Mouse (Mus musculus): ENCODE data around the gene Reg4.

Gene Reg4

DNA sequence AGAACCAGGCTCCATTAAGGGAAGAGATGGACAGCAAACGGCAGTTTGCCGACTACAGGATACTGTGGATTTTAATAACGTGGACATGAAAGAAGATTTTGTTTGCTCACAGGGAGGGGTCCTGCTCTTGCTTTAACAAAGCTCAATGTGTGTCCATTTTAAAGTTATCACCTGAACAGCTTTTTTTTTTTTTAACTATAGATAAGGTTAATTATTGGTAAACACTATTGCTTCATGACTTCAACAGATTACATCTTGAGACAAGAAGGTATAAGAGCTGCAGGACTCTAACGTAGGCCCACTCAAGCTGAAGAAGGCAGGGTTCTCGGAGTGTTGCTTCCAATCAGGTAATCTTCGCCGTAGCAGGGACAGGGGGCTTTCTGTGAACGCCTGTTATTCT is at the start of gene Reg4:
Reg4 (plus strand) TSS at position 301 of the 400 bp plus-strand sequence.
- DNase-seq (ENCODE audit: low spot score), result no peak

DNA sequence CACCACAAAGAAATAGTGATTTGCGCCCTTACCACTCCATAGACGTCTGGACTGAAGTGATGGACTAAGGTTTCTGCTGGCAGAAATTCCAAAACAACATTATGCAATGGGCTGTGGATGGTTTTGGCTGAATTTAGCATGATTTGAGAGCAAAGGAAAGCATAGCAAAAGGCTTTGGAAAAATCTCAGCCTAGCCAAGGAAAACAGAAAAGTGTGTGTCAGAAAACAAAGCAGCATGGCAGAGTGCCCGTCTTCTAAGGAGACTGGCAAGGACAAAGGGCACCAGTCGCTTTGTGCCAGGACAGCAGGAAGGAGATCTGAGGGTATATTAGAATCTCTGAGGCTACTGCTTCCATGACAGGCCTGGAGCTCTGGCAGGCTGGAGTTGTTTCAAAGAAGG is 43.6 kb upstream of the Reg4 start:
- peak; percentile 28 for DNase-seq (ENCODE audit: low spot score)

DNA sequence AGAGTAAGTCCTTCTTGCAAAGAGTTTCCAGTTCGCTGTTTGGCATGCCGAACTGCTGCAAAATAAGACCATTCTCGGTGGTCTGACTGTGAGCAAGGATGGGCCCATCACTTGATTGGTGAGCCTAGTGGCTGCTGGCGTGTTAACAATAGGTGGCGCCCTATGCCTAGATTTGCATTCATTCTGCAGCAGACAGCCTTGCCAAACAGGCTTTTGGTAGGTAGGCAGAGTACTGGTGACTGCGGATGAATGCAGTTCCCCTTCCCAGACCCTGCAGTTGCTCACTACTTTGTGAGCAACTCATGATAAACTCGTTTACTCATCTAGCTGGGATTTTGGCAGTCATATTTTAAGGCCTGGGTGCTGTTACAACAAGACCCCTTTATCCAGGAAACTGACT is 41.2 kb upstream of the Reg4 start:
- peak; percentile 48 for DNase-seq (ENCODE audit: low spot score)

DNA sequence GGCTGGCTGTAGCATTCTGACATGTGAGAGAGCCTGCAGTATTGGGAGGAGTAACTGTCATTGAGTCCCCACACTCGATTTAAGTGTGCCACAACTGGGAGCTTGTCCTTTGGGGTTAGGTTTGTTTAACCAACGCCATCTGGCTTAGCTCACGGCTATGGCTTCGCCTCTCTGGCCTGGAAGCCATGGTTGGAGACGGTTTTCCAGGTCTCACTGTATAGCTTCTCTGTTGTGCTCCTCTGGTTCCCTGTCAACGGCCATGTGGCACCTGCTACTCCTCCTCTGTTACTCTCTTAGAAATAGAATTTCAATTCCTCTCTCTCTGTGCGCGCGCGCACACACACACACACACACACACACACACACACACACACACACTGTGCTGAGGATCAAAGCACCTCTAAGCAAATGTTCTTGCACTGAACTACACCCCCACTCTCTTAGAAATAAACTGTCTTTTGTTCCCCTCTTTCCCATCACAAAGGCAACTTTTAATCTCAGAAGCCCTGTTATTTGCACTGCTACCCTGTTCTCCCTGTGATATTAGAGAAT is 36.7 kb upstream of the Reg4 start:
- no peak for DNase-seq (ENCODE audit: low spot score)

DNA sequence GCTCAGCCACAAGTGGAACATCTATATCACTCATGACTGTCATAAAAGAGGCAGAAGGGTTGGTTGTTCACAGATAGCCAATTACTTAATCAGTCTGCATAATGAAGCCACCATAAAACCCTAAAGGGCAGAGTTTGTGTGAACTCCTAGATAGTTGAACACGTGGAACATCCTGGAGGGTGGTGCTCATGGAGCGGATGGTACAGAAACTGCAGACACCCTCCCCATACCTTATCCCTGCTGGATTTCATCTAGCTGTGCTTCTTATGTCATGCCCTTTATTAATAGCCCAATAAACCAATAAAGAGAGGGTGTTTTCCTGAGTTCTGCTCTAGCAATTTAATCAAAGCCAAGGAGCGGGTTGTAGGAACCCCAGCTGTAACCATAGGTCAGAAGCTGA is 34.2 kb upstream of the Reg4 start:
- no peak for DNase-seq (ENCODE audit: low spot score)

DNA sequence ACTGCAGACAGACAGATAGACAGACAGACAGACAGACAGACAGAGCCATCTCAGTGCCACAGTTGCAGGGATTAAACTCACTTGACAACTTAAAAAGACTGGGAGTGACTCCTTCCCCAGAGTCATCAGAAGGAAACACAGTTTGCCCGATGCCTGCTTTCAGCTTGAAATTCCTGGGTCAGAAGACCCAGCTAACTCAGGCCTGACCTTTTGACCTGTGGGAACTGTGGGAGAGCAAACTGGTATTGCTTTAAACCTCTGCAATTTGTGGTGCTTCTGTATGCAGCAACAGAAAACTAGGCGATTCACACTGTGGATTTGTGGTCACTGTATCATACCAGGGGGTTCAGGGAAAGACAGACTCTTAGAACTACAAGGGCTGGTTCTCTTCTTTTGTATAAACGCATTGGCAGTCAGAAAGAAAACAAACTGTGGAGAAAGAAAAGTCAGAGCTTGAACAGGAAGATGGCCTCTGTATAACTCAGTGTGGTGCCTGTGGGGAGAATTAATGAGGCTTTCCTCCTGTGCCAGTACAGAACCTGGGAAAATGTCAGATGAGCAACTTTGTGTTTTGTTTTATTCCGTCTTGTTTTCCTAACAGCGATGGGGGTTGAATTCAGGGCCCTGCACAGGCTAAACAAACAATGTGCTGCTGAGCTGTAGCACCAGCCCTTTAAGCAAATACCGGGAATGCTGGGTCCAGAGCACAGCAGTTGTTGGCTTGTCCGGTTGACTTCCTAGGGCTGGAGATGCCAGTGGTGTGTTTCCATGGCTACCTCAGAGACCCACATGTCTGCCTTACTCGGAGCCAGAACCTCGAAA is 24.0 kb upstream of the Reg4 start:
- DNase-seq (ENCODE audit: low spot score), result no peak

GRCm38 (mm10) chr3:98199747-98200146 is 22.2 kb upstream of the Reg4 start:
- DNase-seq (ENCODE audit: low spot score), result no peak

GRCm38 (mm10) chr3:98203282-98203681 is 18.7 kb upstream of the Reg4 start:
- DNase-seq (ENCODE audit: low spot score), result no peak

DNA sequence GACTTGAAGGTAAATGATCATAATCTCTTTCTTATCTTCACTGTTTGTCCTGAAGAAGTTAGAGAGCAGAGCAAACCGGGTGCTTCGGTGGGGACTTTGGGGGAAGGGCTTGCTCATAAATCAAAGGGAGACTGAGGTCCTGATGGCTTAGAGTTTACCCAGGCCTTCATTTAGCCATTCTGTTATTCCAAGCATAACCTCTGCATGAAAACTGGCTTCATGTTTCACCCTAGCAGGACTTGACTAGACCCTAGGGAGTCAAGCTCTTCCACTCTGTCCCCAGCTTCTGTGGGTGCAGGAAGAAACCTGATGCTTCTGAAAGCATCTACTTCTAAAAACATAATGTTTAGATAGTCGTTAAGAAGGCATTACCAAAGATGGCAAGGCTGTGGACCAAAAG is 15.0 kb upstream of the Reg4 start:
- DNase-seq (ENCODE audit: low spot score), result no peak

DNA sequence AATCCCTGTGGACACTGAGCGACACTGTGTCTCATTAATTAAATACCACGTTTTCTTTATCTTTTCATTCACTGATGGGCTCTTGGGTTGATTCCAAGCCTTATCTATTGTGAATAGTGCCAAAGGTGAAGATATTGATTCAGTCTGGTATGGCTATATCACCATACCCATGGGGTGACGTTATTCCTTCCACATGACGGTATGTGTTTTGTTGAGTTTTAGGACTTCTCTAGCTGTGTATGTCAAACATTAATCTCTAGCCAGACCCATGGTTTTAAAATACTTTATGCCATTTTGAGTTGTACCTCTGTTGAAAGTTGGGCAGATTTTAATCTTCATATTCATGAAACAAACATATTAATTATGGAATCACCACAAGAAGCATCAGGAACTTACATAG is 12.8 kb upstream of the Reg4 start:
- no peak for DNase-seq (ENCODE audit: low spot score)

GRCm38 (mm10) chr3:98210860-98211259 is 11.1 kb upstream of the Reg4 start:
- DNase-seq (ENCODE audit: low spot score), result no peak

DNA sequence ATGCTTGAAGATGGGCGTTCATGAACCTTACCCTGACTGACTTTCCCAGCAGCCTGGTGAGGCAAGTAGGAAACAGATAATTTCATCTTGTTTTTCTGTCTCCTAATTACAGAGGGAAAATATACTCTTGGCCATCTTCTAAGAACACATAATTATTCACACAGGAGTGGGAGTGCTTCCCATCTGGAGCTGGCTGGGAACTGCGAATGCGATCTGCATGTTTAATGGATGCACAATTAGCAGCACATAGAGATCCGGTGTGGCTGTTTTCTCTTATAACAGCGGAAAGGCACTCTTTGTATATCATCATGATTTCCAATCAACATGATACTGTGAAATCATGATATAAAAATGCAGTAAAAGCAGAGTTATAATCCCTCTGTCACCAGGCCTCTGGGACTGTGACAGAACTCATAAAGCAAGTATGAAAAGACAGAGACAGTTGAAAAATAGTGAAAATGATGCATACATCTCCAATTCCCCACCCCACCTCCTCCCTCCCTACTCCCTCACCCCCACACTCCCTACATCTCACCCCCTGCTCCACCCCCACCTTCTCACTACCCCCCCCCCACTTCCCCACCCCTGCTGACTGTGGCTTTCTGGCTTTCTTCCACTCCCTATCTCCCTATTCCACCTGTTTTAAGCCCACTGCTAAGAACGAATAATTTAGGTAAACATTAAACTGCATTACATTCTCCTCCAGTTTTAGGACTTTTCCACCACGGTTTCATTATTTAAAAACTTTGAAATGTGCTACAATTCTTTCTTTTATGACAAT is 10.5 kb upstream of the Reg4 start:
- DNase-seq (ENCODE audit: low spot score), result no peak

GRCm38 (mm10) chr3:98216296-98216695 is 5.7 kb upstream of the Reg4 start:
- no peak for DNase-seq (ENCODE audit: low spot score)

GRCm38 (mm10) chr3:98223263-98223662 is 1.3 kb downstream of the Reg4 start:
- no peak for DNase-seq (ENCODE audit: low spot score)

DNA sequence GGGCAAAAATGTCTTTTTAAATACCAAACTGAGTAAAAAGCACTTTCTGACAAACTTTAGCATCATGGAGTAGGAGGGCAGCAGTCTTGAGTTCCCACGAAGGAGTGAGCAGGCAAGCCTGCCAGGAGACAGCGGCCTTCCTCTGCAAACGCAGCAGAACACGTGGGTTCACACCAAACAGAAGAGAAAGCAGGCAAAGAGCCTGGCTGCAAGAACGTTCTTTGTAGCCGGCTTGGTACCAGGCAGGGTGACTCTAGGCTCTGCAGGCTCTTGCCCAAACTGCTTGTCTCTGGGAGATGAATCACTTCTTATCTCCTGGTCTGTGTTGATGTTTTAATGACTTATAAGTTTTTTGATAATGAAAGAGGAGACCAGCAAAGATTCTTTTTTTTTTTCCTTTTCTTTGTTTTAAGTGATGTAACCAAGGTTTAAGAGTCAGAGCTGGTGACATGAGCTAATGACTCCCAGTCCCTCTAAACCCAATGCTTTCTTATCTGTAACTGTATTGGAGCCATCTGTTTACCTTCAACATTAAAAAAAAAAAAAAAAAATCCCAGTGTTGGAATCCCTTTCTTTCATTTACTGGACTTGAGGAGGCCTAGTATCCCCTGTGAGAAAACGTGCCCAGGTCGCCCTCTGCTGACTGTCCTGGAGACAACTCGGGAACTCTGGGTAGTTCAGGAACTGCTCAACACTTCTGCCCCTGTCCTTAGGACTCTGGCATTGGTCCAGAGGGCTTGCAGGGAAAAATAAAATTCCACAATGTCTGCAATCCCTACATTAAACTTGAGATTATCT is 2.0 kb downstream of the Reg4 start:
- peak; percentile 70 for DNase-seq (ENCODE audit: low spot score)

DNA sequence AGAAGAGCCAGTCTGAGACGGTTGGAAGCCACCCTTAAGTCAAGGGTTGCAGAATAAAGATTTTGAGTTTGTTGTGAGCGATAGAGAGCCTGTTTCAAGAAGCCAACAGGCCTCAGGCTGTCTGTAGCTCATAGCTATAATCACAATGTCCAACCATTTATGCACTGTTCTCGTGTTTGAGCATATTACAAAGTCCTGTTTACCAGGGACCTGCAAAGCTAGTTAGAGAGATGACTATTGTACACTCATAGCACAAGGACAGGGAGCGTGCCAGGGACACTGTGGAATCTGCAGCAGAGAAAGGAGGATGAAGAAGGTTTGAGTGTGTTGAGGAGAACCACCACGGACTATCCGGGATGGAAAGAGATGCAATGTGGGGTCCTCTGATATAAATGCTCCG is 3.0 kb downstream of the Reg4 start:
- DNase-seq (ENCODE audit: low spot score), result no peak

DNA sequence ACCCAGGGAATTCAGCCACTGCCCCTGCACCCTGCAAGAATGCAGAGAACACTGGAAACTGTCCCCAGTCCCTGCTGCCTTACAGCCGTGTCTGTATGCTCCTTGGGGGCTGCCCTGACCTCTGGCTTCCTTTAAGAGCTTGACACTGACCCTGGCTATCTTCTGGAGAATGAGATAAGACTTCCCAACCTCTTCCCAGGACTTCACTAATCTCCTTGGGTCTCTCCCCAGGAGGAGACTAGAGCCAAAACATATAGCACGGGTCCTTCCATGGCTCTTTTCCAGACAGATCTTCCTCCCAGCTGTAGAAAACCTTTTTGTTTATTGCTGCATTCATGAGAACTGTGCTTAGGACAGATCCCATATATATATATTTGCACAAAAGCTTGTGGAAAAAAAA is 3.8 kb downstream of the Reg4 start:
- no peak for DNase-seq (ENCODE audit: low spot score)

- DNase-seq (ENCODE audit: low spot score), result peak; percentile 79
Measured at GRCm38 (mm10) chr3:98226988-98227610, 5.1 kb downstream of the Reg4 start.

- DNase-seq (ENCODE audit: low spot score), result peak; percentile 67
Measured at GRCm38 (mm10) chr3:98227763-98228162, 5.8 kb downstream of the Reg4 start.

DNA sequence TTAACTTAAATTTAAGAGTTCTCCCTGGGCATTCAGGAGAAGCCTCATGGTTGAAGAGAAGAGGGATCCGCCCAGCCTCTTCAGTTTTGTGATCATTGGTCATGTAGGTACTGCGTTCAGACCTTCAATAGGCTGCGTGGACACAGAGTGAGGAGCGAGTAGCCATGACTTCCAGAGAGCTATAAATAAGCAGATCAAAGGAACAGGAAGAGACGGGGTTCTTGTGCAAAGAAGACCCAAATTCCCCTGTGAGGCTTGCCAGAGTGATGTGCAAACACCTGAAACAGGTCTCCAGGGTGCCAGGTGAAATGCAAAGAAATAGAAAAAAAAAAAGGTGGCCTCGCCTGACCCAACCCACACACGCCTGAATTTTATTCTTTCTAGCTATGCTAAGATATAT is 8.0 kb downstream of the Reg4 start:
- no peak for DNase-seq (ENCODE audit: low spot score)

DNA sequence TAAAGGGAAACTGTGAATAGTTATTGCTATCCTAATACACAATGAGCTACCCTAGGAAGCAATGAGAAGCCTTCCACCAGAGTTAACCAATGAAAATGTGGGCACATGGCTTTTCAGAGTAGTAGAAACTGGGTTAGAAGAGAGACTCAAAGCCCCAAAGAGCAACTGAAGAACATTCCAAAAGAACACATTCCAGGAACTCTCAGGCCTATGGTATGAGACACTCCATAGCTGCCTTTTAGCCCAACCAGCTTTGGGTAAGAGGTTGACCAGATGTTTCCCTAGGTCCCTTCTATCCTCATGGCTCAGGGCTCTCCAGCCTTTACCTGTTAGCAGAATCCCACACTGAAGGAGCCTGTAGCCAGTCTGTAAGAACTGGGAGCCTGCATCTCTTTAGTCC is 11.5 kb downstream of the Reg4 start:
- no peak for DNase-seq (ENCODE audit: low spot score)

GRCm38 (mm10) chr3:98236266-98236665 is 14.3 kb downstream of the Reg4 start:
- no peak for DNase-seq (ENCODE audit: low spot score)
